Mouse (Mus musculus) neural tube, embryonic 15.5 days (tissue): ENCODE data around the gene Cldn4. TPM values are rescaled to one million over a fixed set of nuclear protein-coding genes. Genes with fewer than 3 reads are reported as not detected.

Experiments
- ATAC-seq: fragments of 200-750 bp; cut with Nextera tagmentation; 2 replicates; pipeline ENCODE4 v1.8.0; 2017; ENCODE audit warnings: mild to moderate bottlenecking, moderate TSS enrichment, moderate library complexity; ENCODE audit not compliant: low FRiP score
- H3K27ac ChIP-seq: fragments of 300-500 bp; sonication (generic); replicated peaks from 2 replicates; pipeline ENCODE4 v1.5.1; 2015; ENCODE audit warnings: mild to moderate bottlenecking, inconsistent platforms
- H3K27me3 ChIP-seq: fragments of 300-500 bp; sonication (generic); replicated peaks from 2 replicates; pipeline ENCODE4 v1.6.1; 2015; ENCODE audit warnings: inconsistent platforms
- H3K36me3 ChIP-seq: fragments of 300-500 bp; sonication (generic); 2 replicates; pipeline ENCODE4 v1.6.1; 2015; ENCODE audit warnings: inconsistent platforms
- H3K4me1 ChIP-seq: fragments of 300-500 bp; sonication (generic); 2 replicates; pipeline ENCODE4 v1.6.1; 2015; ENCODE audit warnings: inconsistent platforms
- H3K4me2 ChIP-seq: fragments of 300-500 bp; sonication (generic); 2 replicates; pipeline ENCODE4 v1.6.1; 2015; ENCODE audit warnings: inconsistent platforms, mild to moderate bottlenecking, moderate library complexity
- H3K4me3 ChIP-seq: fragments of 300-500 bp; sonication (generic); replicated peaks from 2 replicates; pipeline ENCODE4 v1.5.1; 2015; ENCODE audit warnings: mild to moderate bottlenecking, inconsistent platforms
- H3K9ac ChIP-seq: fragments of 300-500 bp; sonication (generic); replicated peaks from 2 replicates; pipeline ENCODE4 v1.6.1; 2015; ENCODE audit warnings: mild to moderate bottlenecking, inconsistent platforms
- H3K9me3 ChIP-seq: fragments of 300-500 bp; sonication (generic); replicated peaks from 2 replicates; pipeline ENCODE4 v1.6.1; 2016; ENCODE audit warnings: inconsistent platforms
- WGBS: fragments of 180-500 bp; shearing (Covaris S2); methylation state at CpG from one replicate; pipeline ENCODE4 v1.1.7; 2015; ENCODE audit warnings: mixed read lengths; 5-methylcytosine and 5-hydroxymethylcytosine counted together
- polyA plus RNA-seq: library from polyadenylated mRNA; unstranded; fragments of >200 nt; fragmentation: Nextera tagmentation; extraction: Ambion mirVana; gene quantifications from 2 replicates; pipeline ENCODE4 v1.2.1, GENCODE M21; 2015

The Cldn4 gene
- polyA plus RNA-seq, 1 experiment from 2014 or later: 0.13 TPM

DNA sequence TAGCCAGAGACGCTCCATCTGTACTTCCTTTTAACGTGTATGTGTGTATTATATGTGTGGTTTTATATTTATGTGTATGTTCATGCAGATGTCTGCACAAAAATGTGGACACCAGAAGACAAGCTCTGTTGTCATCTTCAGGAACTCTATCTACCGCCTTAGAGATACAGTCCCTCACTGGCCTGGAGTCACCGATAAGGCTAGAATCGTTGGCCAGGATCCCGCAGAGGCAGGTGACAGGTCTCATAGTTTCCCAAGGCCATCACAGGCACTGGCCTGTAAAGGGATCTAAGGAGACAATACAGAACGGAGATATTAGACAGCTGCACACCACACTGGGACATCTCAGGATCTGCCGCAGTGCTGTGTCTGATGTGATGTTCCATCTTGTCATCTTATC lies 25.6 kb downstream of the Cldn4 start:
- Histone ChIP-seq H3K27ac (no peak overlapping the region), H3K27me3 (no peaks in the 10 kb centered on the region), H3K9me3 (no peaks in the 10 kb centered on the region), H3K36me3 (no peaks in the 10 kb centered on the region), H3K9ac (no peak overlapping the region), H3K4me1 (no peaks in the 10 kb centered on the region), H3K4me3 (no peak overlapping the region), H3K4me2 (no peak overlapping the region)
- ATAC-seq: no peak
- WGBS: 89% methylated on average over 8 of the region's 8 CpGs

DNA sequence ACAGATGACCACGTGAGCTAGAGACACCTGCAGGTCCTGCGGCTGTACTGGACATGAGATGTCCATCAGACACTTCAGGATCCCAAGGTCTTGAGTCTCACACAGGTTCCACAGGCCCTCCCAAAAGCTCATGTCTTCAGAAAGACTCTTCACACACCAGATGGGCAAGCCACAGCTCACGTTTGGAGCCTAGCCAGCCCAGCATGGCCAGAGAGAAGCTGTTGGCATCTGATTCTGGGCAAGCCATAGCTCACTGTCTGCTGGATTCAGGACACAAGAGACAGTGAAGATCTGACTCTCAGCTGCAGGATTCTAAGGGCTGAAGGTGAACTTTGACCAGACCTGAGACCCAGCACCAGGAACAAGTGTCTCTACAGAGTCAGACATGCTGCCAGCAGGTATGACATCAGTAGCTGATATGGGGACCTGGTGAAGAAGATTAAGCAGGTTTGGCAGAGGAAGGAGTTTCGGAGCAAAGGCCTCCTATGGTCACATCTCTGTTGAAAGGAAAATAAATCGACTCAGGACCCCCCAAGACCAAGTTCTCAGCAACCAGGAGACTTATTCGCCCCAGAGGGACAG lies 26.5 kb downstream of the Cldn4 start:
- Histone ChIP-seq H3K36me3 (no peaks in the 10 kb centered on the region), H3K9ac (no peak overlapping the region), H3K4me2 (no peak overlapping the region), H3K4me3 (no peak overlapping the region), H3K9me3 (no peaks in the 10 kb centered on the region), H3K27ac (no peak overlapping the region), H3K4me1 (no peaks in the 10 kb centered on the region), H3K27me3 (no peaks in the 10 kb centered on the region)
- WGBS: 81% methylated on average over 6 of the region's 6 CpGs
- ATAC-seq: no peak

DNA sequence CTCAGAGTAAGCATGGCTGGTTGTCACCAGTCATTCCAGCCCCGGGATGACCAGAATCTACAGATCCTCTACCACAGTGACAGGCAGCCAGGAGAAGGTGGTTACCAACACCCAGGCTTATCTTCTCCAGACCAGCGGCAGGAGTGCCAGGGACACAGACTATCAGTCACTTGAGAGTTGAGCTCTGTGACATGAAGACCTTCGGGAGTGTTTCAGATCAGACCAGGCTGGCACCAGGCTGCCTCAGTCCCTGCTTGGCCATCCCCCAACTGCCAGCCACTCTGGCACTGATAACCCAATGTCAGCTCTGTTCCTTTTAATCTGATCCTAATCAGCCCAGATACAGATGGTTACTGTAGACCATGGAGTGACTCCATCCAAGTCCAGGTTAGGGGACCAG lies 27.6 kb downstream of the Cldn4 start:
- H3K27me3 ChIP-seq: no peaks in the 10 kb centered on the region
- no peak overlapping the region for H3K27ac ChIP-seq
- ATAC-seq: no peak
- H3K4me1 ChIP-seq: no peaks in the 10 kb centered on the region
- H3K9me3 ChIP-seq: no peaks in the 10 kb centered on the region
- H3K4me3 ChIP-seq: no peak overlapping the region
- H3K36me3 ChIP-seq: no peaks in the 10 kb centered on the region
- 96% methylated on average over 3 of the region's 3 CpGs for WGBS
- no peak overlapping the region for H3K9ac ChIP-seq
- H3K4me2 ChIP-seq: no peak overlapping the region

DNA sequence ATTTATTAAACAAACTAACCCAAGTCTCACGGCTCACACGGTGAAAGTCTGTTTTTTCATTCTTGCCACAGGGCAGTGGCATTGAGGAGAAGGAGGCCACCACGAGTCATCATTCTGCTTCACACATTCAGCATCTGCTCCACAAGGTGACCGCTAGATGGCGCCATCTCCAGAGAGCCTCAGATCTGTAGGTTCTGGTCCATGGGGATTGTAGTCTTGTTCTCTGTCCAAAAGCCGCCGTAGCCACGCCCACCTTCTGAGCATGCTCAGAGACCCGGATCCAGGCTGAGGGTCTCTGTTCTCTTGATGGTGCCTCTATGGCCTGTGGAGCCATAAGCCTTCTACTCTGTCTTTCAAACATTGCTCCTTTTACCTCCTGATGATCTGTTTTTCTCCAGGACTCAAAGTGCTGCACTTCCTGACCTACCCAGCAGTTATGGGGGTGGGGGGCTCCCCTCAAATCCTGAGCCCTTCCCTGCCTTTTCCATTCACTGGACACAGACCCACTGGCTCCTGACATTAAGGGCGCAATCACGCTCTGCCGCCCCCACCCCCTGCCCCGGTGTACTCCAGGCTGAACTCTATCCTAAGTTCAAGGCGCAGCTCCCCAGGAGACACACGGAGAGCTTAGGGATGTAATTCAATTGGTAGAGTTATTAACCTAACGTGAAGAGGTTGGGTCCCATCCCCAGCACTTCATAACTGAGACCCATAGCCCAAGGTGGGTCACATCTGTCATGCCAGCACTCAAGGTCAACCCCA lies 28.5 kb downstream of the Cldn4 start:
- no peaks in the 10 kb centered on the region for H3K4me1 ChIP-seq
- no peak for ATAC-seq
- H3K4me3 ChIP-seq: no peak overlapping the region
- no peaks in the 10 kb centered on the region for H3K9me3 ChIP-seq
- no peak overlapping the region for H3K4me2 ChIP-seq
- H3K27ac ChIP-seq: no peak overlapping the region
- no peaks in the 10 kb centered on the region for H3K27me3 ChIP-seq
- WGBS: 54% methylated on average over 16 of the region's 16 CpGs
- no peak overlapping the region for H3K9ac ChIP-seq
- H3K36me3 ChIP-seq: no peaks in the 10 kb centered on the region

DNA sequence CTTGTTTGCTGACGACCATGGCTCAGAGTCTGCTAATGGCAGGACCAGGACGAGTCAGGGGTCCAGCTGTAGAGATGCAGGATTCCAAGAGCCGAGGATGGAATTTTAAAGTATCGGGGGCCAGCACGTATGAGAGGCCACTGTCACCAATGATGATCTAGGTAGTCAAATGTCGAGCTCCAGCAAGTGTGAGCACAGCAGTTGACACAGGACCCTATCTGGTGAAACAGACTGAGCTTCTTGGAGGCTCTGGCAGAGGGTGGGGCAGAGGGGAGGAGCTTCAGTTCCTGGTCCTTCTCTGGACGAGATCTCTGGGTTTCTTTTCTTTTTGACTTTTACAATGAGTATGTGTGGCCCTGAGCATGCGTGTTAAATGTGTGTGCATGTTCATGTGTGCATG lies 31.4 kb downstream of the Cldn4 start, which contains the start of gene Cldn13:
Cldn13 (minus strand) TSS at position 216 of the 400 bp plus-strand sequence.
- H3K9me3 ChIP-seq: no peaks in the 10 kb centered on the region
- H3K27me3 ChIP-seq: no peaks in the 10 kb centered on the region
- H3K9ac ChIP-seq: no peak within 1 kb of the TSS
- no peaks in the 10 kb centered on the region for H3K4me1 ChIP-seq
- 84% methylated on average over 8 of the region's 8 CpGs for WGBS
- H3K36me3 ChIP-seq: no peaks in the 10 kb centered on the region
- no peak within 1 kb of the TSS for H3K4me3 ChIP-seq
- no peak for ATAC-seq
- H3K27ac ChIP-seq: no peak within 1 kb of the TSS
- H3K4me2 ChIP-seq: no peak within 1 kb of the TSS

DNA sequence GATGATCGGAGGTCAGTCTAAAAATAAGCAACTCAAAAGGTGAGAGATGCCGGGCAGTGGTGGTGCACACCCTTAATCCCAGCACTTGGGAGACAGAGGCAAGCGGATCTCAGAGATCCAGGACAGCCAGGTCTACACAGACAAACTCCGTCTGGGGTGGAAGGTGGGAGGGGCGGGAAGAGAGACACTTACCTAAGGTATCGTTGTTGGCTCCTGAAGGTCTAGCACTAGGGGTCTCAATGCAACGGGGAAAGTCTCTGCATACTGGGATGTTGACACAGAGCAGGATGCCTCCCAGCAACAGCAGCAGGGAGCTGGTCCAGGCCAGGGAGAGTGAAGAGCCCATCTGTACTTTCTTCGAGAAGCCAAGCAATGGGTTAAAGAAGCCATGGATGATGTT lies 32.2 kb downstream of the Cldn4 start:
- H3K9ac ChIP-seq: no peak overlapping the region
- no peaks in the 10 kb centered on the region for H3K36me3 ChIP-seq
- no peaks in the 10 kb centered on the region for H3K9me3 ChIP-seq
- H3K27me3 ChIP-seq: no peaks in the 10 kb centered on the region
- no peak overlapping the region for H3K4me3 ChIP-seq
- H3K4me1 ChIP-seq: no peaks in the 10 kb centered on the region
- ATAC-seq: no peak
- WGBS: 87% methylated on average over 8 of the region's 8 CpGs
- H3K27ac ChIP-seq: no peak overlapping the region
- H3K4me2 ChIP-seq: no peak overlapping the region

DNA sequence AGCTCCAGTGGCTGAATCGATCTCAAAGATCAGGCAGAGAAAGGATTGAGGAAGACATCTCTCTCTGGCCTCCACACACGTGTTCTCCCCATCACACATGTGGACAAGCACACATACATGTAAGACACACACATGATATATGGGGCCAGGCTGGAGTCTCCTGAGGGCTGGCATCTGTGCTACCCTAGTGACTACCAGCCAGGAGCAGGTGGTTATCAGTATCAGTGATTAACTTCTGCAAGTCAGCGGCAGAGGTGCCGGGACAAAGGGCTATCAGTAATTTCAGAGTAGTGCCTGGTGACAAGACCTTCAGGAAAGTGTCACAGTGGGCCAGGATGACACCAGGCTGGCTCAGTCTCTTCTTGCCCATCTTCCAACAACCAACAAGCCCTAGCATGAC lies 33.0 kb downstream of the Cldn4 start:
- H3K9me3 ChIP-seq: no peaks in the 10 kb centered on the region
- H3K9ac ChIP-seq: no peak overlapping the region
- no peak overlapping the region for H3K4me2 ChIP-seq
- ATAC-seq: no peak
- no peaks in the 10 kb centered on the region for H3K36me3 ChIP-seq
- H3K4me3 ChIP-seq: no peak overlapping the region
- no peaks in the 10 kb centered on the region for H3K4me1 ChIP-seq
- H3K27ac ChIP-seq: no peak overlapping the region
- 85% methylated on average over 4 of the region's 4 CpGs for whole genome bisulfite sequencing
- H3K27me3 ChIP-seq: no peaks in the 10 kb centered on the region

DNA sequence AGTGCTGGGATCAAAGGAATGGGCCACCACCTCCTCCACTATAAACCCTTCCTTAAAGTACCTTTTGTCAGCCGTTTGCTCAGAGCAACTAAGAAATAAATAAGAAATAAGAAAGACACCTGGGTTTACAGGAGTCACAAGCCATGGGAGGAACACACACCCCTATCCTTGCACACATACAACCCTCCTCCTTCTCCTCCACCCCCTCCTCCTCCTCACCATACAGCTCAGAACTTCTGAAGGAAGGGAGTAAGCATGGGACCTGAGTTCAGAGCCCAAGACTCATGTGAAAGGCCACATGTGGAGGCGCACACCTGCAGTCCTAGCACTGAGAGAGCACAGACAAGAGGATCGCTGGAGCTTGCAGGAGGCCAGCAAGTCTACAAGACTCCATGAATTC lies 33.4 kb downstream of the Cldn4 start:
- H3K27ac ChIP-seq: no peak overlapping the region
- H3K36me3 ChIP-seq: no peaks in the 10 kb centered on the region
- no peak for ATAC-seq
- H3K9me3 ChIP-seq: no peaks in the 10 kb centered on the region
- H3K4me1 ChIP-seq: no peaks in the 10 kb centered on the region
- 76% methylated on average over 3 of the region's 3 CpGs for WGBS
- no peak overlapping the region for H3K4me2 ChIP-seq
- H3K4me3 ChIP-seq: no peak overlapping the region
- no peak overlapping the region for H3K9ac ChIP-seq
- no peaks in the 10 kb centered on the region for H3K27me3 ChIP-seq

DNA sequence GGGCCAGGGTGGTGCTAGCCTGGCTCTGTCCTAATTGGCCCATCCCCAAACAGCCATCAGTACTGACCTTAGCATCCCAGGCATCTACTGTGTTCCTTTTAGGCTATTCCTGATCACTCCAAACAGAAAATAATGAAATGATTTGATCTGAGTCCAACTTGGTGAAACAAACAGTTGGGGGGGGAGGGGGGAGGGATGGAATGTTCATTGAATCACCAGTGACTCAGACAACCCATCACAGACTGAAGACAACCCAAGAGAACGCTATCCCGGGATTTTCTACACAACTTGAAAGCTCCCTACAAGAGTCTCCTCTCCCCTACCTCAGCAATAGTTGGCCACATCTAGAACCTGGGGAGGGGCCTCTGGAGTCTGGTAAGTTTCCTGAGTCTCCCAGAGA lies 34.8 kb downstream of the Cldn4 start:
- H3K9ac ChIP-seq: no peak overlapping the region
- H3K4me3 ChIP-seq: no peak overlapping the region
- no peaks in the 10 kb centered on the region for H3K9me3 ChIP-seq
- 0 out of 2 replicates have a peak, but pooled peaks cover 2% of the 10 kb centered on the region for H3K4me1 ChIP-seq
- no peaks in the 10 kb centered on the region for H3K36me3 ChIP-seq
- no peak overlapping the region for H3K4me2 ChIP-seq
- no peaks in the 10 kb centered on the region for H3K27me3 ChIP-seq
- 89% methylated on average over 2 of the region's 2 CpGs for WGBS
- H3K27ac ChIP-seq: no peak overlapping the region
- ATAC-seq: no peak

DNA sequence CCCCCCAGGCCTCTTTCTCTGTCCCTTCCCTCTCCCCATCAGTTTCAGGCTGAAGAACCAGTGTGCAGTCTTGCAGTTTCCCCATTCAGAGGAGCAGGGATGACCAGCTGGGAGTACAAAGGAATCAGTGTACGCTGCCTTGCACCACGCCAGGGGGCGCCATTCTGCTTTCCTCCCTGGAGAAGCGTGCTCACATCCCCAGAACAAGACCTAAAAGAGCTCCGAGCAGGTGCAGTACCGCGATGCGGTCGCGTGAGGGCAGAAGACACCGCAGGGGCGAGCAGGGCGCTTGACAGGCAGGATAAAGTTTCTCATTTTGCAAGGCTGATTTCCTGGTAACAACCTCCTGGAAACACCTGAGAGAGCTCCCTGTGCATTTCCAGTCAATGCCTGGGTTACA lies 39.6 kb downstream of the Cldn4 start:
- ATAC-seq: peak; percentile 65; the same call in 1 of the 2 replicates
- H3K9ac ChIP-seq: no peak overlapping the region
- H3K4me3 ChIP-seq: no peak overlapping the region
- 0% methylated on average over 13 of the region's 13 CpGs for WGBS
- no peak overlapping the region for H3K27ac ChIP-seq
- H3K9me3 ChIP-seq: no peaks in the 10 kb centered on the region
- H3K36me3 ChIP-seq: no peaks in the 10 kb centered on the region
- H3K4me1 ChIP-seq: 0 out of 2 replicates have a peak, but pooled peaks cover 4% of the 10 kb centered on the region
- H3K4me2 ChIP-seq: no peak overlapping the region
- H3K27me3 ChIP-seq: no peaks in the 10 kb centered on the region

DNA sequence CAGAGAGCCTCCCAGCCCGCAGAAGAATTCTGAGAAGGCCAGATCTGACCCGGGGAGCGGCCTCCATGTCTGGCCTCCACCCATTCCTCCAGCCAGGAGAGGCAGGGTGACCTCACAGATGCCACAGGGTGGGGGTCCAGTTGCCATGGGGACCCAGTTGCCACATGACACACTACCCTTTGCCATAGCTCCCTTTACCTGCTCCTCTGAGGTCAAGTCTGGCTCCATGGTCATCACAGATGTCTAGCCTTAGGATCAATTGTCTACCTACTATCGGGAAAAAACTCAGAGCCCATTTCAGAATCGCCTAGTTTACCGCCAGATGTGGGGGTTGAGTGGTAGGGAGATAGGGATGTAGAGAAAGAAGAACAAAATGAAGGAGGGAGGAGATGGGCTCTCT lies 40.1 kb downstream of the Cldn4 start, which contains the start of gene Tmem270:
Tmem270 (minus strand) TSS at position 101 of the 400 bp plus-strand sequence.
- H3K4me2 ChIP-seq: no peak within 1 kb of the TSS
- ATAC-seq: no peak
- no peaks in the 10 kb centered on the region for H3K36me3 ChIP-seq
- 0 out of 2 replicates have a peak, but pooled peaks cover 4% of the 10 kb centered on the region for H3K4me1 ChIP-seq
- no peaks in the 10 kb centered on the region for H3K9me3 ChIP-seq
- no peak within 1 kb of the TSS for H3K27ac ChIP-seq
- no peaks in the 10 kb centered on the region for H3K27me3 ChIP-seq
- H3K4me3 ChIP-seq: no peak within 1 kb of the TSS
- 81% methylated on average over 6 of the region's 6 CpGs for WGBS
- no peak within 1 kb of the TSS for H3K9ac ChIP-seq

DNA sequence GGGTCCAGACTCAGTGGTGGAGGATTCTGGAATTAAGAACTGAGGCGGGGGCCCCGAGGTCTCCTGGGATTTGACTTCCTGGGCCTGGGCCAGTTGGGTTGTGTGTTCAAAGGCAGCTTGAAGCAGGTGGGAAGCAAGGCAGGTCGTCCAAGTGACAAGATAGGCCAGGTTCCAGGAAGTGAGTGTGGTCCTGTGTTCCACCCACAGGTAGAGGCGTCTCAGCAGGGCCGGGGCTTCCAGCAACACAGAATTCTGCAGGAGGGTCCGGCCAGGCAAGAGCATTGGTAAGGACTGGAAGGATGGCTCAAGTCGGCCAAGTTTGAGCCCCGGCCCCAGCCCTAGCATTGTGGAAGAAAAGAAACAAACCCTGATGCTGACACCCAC lies 45.1 kb downstream of the Cldn4 start:
- Histone ChIP-seq H3K9ac (no peak overlapping the region), H3K9me3 (no peaks in the 10 kb centered on the region), H3K4me2 (no peak overlapping the region), H3K4me1 (peaks cover 4% of the 10 kb centered on the region), H3K4me3 (no peak overlapping the region), H3K27ac (no peak overlapping the region), H3K36me3 (no peaks in the 10 kb centered on the region), H3K27me3 (no peaks in the 10 kb centered on the region)
- 71% methylated on average over 8 of the region's 8 CpGs for WGBS
- ATAC-seq: no peak
